Mouse (Mus musculus): ENCODE measurements around the gene Olfr573-ps1.

DNA sequence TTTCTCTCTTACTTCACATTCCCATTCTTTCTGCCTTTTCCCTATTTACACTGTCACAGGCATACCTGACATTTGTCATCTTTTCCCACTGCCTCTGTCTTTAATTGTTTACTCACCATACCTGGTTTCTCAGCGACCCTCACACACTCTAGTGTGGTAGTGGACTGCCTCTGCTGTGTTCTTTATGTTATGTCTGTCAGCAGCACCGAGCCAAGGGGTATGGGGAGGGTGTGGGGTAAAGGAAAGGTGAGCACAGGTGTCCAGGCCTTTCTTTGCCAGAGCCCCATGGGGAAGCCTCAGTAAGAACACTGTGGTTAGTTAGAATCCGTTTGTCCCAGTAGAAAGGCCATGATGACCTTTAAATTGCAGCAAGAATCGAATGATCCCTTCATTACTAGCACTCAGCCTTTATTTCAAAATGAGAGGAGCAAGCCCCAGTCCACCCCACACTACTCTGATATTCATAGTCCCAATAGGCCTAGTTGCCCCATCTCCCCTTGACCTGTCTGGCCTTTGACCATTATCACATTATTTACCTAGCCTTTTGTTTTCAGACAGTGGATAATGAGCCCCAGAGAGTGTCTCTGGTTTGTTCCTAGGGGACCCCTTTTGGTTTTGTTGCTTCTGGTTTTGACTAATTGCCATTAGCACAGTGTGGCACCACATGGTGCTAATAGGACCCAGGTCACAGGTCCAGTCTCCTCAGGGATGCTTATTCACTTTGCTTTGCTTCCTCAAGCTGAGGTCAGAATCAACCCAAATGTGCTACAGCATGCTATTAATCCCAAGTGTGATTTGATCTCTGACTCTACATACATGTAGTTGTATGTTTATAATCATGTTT lies 25.1 kb downstream of the Olfr573-ps1 start, which contains the start of gene Olfr571:
- no peak for TF ChIP-seq CTCF (IDR thresholded peaks at IDR 0.05; ENCODE audit: insufficient read depth, low read length)
- no peak for TF ChIP-seq POLR2A (IDR thresholded peaks at IDR 0.05; ENCODE audit: borderline replicate concordance, extremely low read depth, low read depth, low read length)

All from lung, adult 2 months (tissue).